Mouse (Mus musculus) heart, postnatal 0 days (tissue): ENCODE measurements around the gene Sfta2. TPM values are rescaled to one million over a fixed set of nuclear protein-coding genes. Genes with fewer than 3 reads are reported as not detected.

Experiments used
- ATAC-seq: fragments of 200-750 bp; cut with Nextera tagmentation; 2 replicates; pipeline ENCODE4 v1.8.0; 2017; ENCODE audit warnings: low read depth, moderate number of reproducible peaks, moderate library complexity; ENCODE audit not compliant: insufficient read depth
- DNase-seq: peaks from one replicate; pipeline ENCODE4 v3.0.0-alpha.2; 2016; ENCODE audit warnings: low spot score
- H3K27ac ChIP-seq: fragments of 300-500 bp; sonication (generic); 2 replicates; pipeline ENCODE4 v1.5.1; 2014; ENCODE audit warnings: low read depth, mild to moderate bottlenecking
- H3K27me3 ChIP-seq: fragments of 300-500 bp; sonication (generic); 2 replicates; pipeline ENCODE4 v1.6.1; 2014; ENCODE audit warnings: low read length, mixed read lengths; ENCODE audit not compliant: control insufficient read depth, insufficient read depth
- H3K36me3 ChIP-seq: fragments of 300-500 bp; sonication (generic); replicated peaks from 2 replicates; pipeline ENCODE4 v1.6.1; 2014; ENCODE audit warnings: low read length, mixed read lengths; ENCODE audit not compliant: control insufficient read depth, insufficient read depth
- H3K4me1 ChIP-seq: fragments of 300-500 bp; sonication (generic); 2 replicates; pipeline ENCODE4 v1.6.1; 2014; ENCODE audit warnings: antibody characterized with exemption; ENCODE audit not compliant: control insufficient read depth, insufficient read depth
- H3K4me2 ChIP-seq: fragments of 300-500 bp; sonication (generic); 2 replicates; pipeline ENCODE4 v1.6.1; 2014; ENCODE audit warnings: low read depth, mild to moderate bottlenecking, low read length, moderate library complexity
- H3K4me3 ChIP-seq: fragments of 300-500 bp; sonication (generic); 2 replicates; pipeline ENCODE4 v1.5.1; 2014; ENCODE audit warnings: low read depth, low read length
- H3K9ac ChIP-seq: fragments of 300-500 bp; sonication (generic); replicated peaks from 2 replicates; pipeline ENCODE4 v1.6.1; 2014; ENCODE audit warnings: low read depth, low read length, mixed read lengths
- H3K9me3 ChIP-seq: fragments of 300-500 bp; sonication (generic); replicated peaks from 2 replicates; pipeline ENCODE4 v1.6.1; 2016; ENCODE audit warnings: low read length; ENCODE audit not compliant: control insufficient read depth
- CTCF ChIP-seq: IDR thresholded peaks from 2 replicates; pipeline ENCODE4 v1.5.1; 2016; ENCODE audit warnings: antibody characterized with exemption, control low read depth, low read depth
- EP300 ChIP-seq: IDR thresholded peaks from 2 replicates; pipeline ENCODE4 v1.6.1; 2016; ENCODE audit warnings: antibody characterized with exemption, low read depth
- WGBS: fragments of 180-500 bp; shearing (Covaris S2); extraction: QIAGEN DNeasy Blood & Tissue Kit; methylation state at CpG from one replicate; pipeline ENCODE4 v1.1.7; 2014; 5-methylcytosine and 5-hydroxymethylcytosine counted together
- polyA plus RNA-seq: library from polyadenylated mRNA; unstranded; fragments of >200 nt; fragmentation: Nextera tagmentation; extraction: Ambion mirVana; gene quantifications from 2 replicates; pipeline ENCODE4 v1.2.1, GENCODE M21; 2015
- total RNA-seq: library from RNA; depleted of rRNA; stranded (reverse); fragments of >200 nt; gene quantifications from 2 replicates; pipeline ENCODE4 v1.2.3, GENCODE M21; 2014; ENCODE audit warnings: low replicate concordance; rRNA removed

Sfta2 gene
- total and polyA plus RNA-seq, 2 experiments from 2014 or later = not detected

- peaks cover 31% of the 10 kb centered on the region for H3K4me1 ChIP-seq
- DNase-seq (peak; percentile 84), ATAC-seq (peak; percentile 73)
- TF ChIP-seq CTCF (no peak), EP300 (no peak)
- H3K27me3 ChIP-seq = 0 out of 2 replicates have a peak, but pooled peaks cover 3% of the 10 kb centered on the region
- no peaks in the 10 kb centered on the region for H3K9me3 ChIP-seq
- peak overlapping the region; percentile 83 for H3K9ac ChIP-seq
- H3K27ac ChIP-seq = peak overlapping the region; percentile 98
- peak overlapping the region; percentile 80 for H3K4me2 ChIP-seq
- 0 out of 2 replicates have a peak, but pooled peaks cover 7% of the 10 kb centered on the region for H3K36me3 ChIP-seq
- H3K4me3 ChIP-seq = peak overlapping the region; percentile 75
- under 1% methylated on average over 19 of the region's 19 CpGs for WGBS
These were observed 98.6 kb downstream of the Sfta2 start for GRCm38 (mm10) chr17:35699919-35700318.

Other genes with a start within 250 kb of the Sfta2 start
- 6.9 and 19.7 TPM in 2 replicates for gene H2-Q4, start 221.9 kb upstream of the Sfta2 start, total RNA-seq
- 2.2 and 2.8 TPM in 2 replicates for gene H2-Q4, start 221.9 kb upstream of the Sfta2 start, polyA plus RNA-seq
- gene H2-Q6, start 176.7 kb upstream of the Sfta2 start, total RNA-seq = 0.19 and 1.8 TPM in 2 replicates
- 0.26 TPM in 2 replicates for gene H2-Q6, start 176.7 kb upstream of the Sfta2 start, polyA plus RNA-seq
- not detected in 2 replicates for gene H2-Q7, start 162.4 kb upstream of the Sfta2 start, total RNA-seq
- gene H2-Q7, start 162.4 kb upstream of the Sfta2 start, polyA plus RNA-seq = 1.1 TPM in 2 replicates
- not detected in 2 replicates for gene H2-Q10, start 131.5 kb upstream of the Sfta2 start, total RNA-seq
- gene H2-Q10, start 131.5 kb upstream of the Sfta2 start, polyA plus RNA-seq = 0.10 and 0.11 TPM in 2 replicates
- not detected in 2 replicates for gene Pou5f1, start 95.5 kb upstream of the Sfta2 start, total RNA-seq
- gene Pou5f1, start 95.5 kb upstream of the Sfta2 start, polyA plus RNA-seq = not detected in 2 replicates
- gene Tcf19, start 84.7 kb upstream of the Sfta2 start, total RNA-seq = 58.8 and 68.0 TPM in 2 replicates
- gene Tcf19, start 84.7 kb upstream of the Sfta2 start, polyA plus RNA-seq = 21.3 and 23.3 TPM in 2 replicates
- 4.8 and 30.8 TPM in 2 replicates for gene Cchcr1, start 84.4 kb upstream of the Sfta2 start, total RNA-seq
- gene Cchcr1, start 84.4 kb upstream of the Sfta2 start, polyA plus RNA-seq = 4.5 and 4.8 TPM in 2 replicates
- gene Psors1c2, start 68.3 kb upstream of the Sfta2 start, total RNA-seq = 1.3 TPM in 1 of 2 replicates, not detected in the other
- gene Psors1c2, start 68.3 kb upstream of the Sfta2 start, polyA plus RNA-seq = 0.14 TPM in 1 of 2 replicates, not detected in the other
- gene Cdsn, start 49.4 kb upstream of the Sfta2 start, total RNA-seq = 0.23 and 0.89 TPM in 2 replicates
- gene Cdsn, start 49.4 kb upstream of the Sfta2 start, polyA plus RNA-seq = 0.37 and 0.48 TPM in 2 replicates
- gene 2300002M23Rik, start 34.1 kb upstream of the Sfta2 start, total RNA-seq = not detected in 2 replicates
- not detected in 2 replicates for gene 2300002M23Rik, start 34.1 kb upstream of the Sfta2 start, polyA plus RNA-seq
- not detected in 2 replicates for gene Gm9573, start 25.1 kb downstream of the Sfta2 start, total RNA-seq
- gene Gm9573, start 25.1 kb downstream of the Sfta2 start, polyA plus RNA-seq = not detected in 2 replicates
- gene Mucl3, start 42.1 kb downstream of the Sfta2 start, total RNA-seq = not detected in 2 replicates
- gene Mucl3, start 42.1 kb downstream of the Sfta2 start, polyA plus RNA-seq = not detected in 2 replicates
- gene Vars2, start 66.0 kb downstream of the Sfta2 start, total RNA-seq = 25.5 and 59.8 TPM in 2 replicates
- 9.4 and 9.8 TPM in 2 replicates for gene Vars2, start 66.0 kb downstream of the Sfta2 start, polyA plus RNA-seq
- 21.0 and 24.2 TPM in 2 replicates for gene Gtf2h4, start 72.2 kb downstream of the Sfta2 start, total RNA-seq
- 18.0 and 21.2 TPM in 2 replicates for gene Gtf2h4, start 72.2 kb downstream of the Sfta2 start, polyA plus RNA-seq
- gene Ddr1, start 103.1 kb downstream of the Sfta2 start, total RNA-seq = 105 and 206 TPM in 2 replicates
- 63.9 and 71.8 TPM in 2 replicates for gene Ddr1, start 103.1 kb downstream of the Sfta2 start, polyA plus RNA-seq
- gene Ier3, start 220.1 kb downstream of the Sfta2 start, total RNA-seq = 41.7 and 50.5 TPM in 2 replicates
- gene Ier3, start 220.1 kb downstream of the Sfta2 start, polyA plus RNA-seq = 70.7 and 79.4 TPM in 2 replicates
- 161 and 163 TPM in 2 replicates for gene Flot1, start 221.7 kb downstream of the Sfta2 start, total RNA-seq
- 122 and 132 TPM in 2 replicates for gene Flot1, start 221.7 kb downstream of the Sfta2 start, polyA plus RNA-seq
- gene Tubb5, start 236.8 kb downstream of the Sfta2 start, total RNA-seq = 1,043 and 1,325 TPM in 2 replicates
- gene Tubb5, start 236.8 kb downstream of the Sfta2 start, polyA plus RNA-seq = 259 and 267 TPM in 2 replicates
- 5.4 and 25.0 TPM in 2 replicates for gene Mdc1, start 240.0 kb downstream of the Sfta2 start, total RNA-seq
- 2.3 and 3.0 TPM in 2 replicates for gene Mdc1, start 240.0 kb downstream of the Sfta2 start, polyA plus RNA-seq